Mouse (Mus musculus) heart, adult 2 months (tissue): ENCODE measurements at regions not wholly inside any gene's neighbourhood (a gene's known extent, or its start where the extent isn't known, plus 50 kb on each side); places are given as distances from the start of the nearest gene placed in this dataset.

Source experiments
- CTCF ChIP-seq: fragments of 200-600 bp; IDR thresholded peaks from 2 replicates; pipeline ENCODE4 v1.8.1; 2022; ENCODE audit warnings: antibody characterized with exemption, mild to moderate bottlenecking, moderate library complexity
- POLR2A ChIP-seq: fragments of 200-500 bp; IDR thresholded peaks from 2 replicates; pipeline ENCODE4 v1.6.1; 2011; ENCODE audit warnings: mild to moderate bottlenecking, low read depth, low read length, control low read depth; ENCODE audit not compliant: insufficient read depth

GRCm38 (mm10) chr4:84109771-84110503, 565.1 kb downstream of the Bnc2 start:
- no peak for TF ChIP-seq POLR2A
- no peak for TF ChIP-seq CTCF
